Mouse (Mus musculus) lung, adult 18-20 months (tissue): Measurements from ENCODE around the gene Mcur1.

Experiments
- DNase-seq, 2 experiments: peaks; one replicate each; pipeline ENCODE4 v3.0.0; 2022; ENCODE audit warnings: mixed read lengths in 2 of 2

Mcur1 gene

GRCm38 (mm10) chr13:43564733-43565132 lies 4.7 kb upstream of the Mcur1 start:
- DNase-seq: no peak

DNA sequence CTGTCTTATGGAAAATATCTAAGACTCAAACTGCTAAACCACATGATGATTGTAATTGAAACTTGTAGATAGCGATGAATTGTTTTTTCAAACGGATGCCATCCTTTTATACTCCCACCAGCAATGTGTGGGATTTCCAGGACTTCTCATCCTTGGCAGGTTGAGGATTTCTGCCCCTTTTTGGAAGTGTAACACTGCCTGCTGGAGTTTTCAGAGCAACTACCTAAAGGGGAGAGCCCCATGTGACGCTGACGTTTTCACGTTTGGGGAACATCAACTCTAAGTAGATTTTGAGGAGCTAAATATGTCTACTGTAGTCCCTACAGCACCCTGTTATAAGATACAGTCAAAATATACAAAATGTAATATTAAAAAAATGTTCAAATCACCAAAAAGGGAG lies 2.7 kb upstream of the Mcur1 start:
- no peak for DNase-seq

DNA sequence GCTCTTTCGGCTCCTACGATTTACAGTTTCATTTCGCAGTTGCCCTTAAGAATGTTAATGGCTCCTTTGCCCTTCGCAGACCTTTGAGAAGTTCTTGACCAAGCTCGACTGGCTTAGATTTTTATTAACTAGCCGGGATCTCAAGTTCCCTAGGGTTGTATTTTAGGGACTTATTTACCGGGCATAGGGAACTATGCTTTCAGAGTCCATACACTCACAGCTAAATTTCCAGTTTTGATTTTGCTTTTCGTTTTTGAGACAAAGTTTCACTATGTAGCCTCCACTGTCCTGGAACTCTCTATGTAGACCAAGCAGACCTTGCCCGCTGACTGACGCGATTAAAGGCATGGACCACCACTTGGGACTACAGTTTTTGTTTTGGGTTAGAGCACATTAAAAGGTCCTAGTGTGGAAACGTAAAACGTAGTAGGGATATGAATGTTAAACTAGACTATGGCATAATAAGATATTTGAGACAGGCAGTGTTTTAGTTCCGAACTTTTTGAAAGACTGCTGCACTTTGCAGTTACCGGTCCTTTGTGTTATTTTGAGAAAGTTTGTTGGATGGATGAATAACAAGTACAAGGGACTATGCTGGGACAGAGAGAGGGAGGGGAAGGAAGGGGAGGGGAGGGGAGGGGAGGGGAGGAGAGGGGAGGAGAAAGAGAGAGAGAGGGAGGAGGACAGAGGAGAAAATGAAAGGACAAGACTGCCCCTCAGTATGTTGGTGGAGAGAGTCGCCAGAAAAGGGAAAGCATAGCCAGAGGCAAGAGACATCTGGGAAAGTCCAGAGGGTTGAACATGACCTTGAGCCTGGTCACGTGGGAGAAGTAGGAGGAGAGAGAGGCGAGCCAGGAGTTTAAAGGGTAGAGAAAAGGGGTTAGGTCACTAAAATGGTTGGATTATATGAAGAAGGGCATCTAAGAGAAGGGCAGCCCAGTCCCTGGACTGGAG lies 744 bp upstream of the Mcur1 start:
- peak; percentile 33 to 49 for DNase-seq

DNA sequence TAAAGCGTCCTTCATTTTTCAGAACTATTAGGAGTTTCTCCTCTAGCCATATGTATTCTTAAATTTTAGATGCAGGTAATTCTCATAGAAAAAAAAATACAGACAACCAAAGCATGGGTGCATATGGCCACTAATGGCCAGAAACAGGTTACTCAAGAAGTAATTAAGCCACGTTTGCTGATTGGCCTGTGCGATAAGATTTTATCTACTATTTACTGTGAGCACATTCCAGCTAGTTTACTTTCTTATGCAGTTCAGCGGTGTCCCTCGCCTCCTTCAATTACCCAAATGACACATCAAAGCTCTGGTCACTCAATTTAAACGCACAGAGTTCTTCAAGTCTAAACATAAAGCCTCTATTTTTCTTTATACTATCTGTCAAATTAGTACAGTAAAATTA lies 1.0 kb downstream of the Mcur1 start:
- no peak for DNase-seq

DNA sequence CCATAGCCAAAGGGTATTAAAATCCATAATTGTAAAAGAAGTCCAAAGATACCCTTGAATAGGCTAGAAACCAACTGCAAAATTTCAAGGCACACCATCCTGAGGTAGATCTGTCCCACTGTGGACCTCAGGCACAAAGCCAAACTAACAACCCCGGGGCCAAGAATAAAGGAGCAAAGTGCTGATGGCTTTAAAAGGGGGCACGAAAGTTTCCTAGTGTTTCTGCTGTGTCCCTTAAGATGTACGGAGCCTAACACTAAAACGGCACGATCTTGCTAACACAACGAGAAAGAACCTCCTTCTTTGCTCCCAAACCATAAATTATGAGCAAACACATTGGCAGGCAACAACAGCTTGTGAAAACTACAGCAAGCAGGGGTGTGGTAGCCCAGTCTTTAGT lies 1.6 kb downstream of the Mcur1 start:
- DNase-seq: no peak

DNA sequence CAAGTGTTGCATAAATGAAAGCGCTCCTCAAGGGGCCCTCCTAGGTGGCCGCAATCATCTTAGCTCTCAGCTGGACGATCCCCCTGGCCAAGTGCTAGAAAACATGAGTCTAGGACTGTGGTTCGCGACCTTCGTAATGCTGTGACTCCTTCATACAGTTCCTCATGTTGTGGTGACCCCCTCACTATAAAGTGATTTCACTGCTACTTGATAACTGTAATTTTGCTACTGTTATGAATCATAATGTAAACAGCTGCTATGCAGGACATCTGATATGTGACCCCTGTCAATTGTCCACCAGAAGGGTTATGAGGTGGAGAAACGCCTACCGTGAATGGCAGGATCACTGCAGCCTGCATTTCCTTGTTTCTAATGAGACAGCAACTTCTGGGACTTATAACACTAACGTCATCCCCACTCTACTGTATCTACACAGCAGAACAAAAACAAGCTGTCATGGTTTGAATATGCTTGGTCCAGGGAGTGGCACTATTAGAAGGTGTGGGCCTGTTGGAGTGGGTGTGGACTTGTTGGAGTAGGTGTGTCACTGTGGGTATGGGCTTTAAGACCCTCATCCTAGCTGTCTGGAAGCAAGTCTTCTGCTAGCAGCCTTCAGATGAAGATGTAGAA lies 3.0 kb downstream of the Mcur1 start:
- DNase-seq: no peak

GRCm38 (mm10) chr13:43555321-43555720 lies 4.7 kb downstream of the Mcur1 start:
- no peak for DNase-seq

DNA sequence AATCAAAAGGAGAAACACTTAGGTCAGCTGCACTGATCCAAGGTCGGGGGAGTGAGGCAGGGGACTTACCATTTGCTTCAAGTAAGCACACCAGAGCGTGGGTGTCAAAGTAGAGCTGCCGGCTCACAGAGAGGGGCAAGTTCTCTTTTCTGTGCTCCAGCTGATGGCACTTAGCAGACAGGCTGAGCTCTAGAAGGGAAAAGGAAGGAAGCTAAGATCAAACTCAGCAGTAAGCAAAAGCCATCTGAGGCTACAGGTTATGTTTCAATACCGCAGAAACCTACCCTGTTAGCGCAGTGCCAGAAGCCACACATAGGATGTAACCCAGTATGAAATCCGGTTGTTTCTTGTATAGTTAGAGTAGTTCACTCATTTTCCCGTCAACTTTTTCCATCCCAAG lies 5.2 kb downstream of the Mcur1 start:
- DNase-seq: no peak

DNA sequence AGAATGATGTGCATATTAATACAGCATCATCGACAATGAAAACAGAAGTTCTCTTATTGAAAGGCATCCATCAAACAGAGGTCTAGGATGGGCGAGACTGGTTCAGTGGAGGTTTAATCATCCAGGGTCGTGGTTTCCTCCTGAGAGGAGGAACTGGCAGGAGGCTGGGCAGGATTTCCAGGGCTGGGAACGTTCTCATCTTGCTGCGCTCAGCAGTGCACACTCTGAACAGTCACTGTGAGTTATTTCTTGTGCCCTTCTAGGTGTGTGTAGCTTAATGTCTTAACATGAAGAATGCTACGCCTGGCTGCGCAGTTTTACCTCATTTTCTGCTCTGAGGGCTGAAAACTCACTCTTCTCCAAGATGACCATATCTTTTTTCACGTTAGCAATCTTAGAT lies 9.3 kb downstream of the Mcur1 start:
- no peak for DNase-seq

GRCm38 (mm10) chr13:43549870-43550269 lies 10.1 kb downstream of the Mcur1 start:
- DNase-seq: no peak

- no peak for DNase-seq
These were observed 10.8 kb downstream of the Mcur1 start for GRCm38 (mm10) chr13:43549078-43549698.

- DNase-seq: no peak
These were observed 11.4 kb downstream of the Mcur1 start for GRCm38 (mm10) chr13:43548617-43549016.

GRCm38 (mm10) chr13:43546861-43547260 lies 13.1 kb downstream of the Mcur1 start:
- DNase-seq: peak; percentile 76 to 83

DNA sequence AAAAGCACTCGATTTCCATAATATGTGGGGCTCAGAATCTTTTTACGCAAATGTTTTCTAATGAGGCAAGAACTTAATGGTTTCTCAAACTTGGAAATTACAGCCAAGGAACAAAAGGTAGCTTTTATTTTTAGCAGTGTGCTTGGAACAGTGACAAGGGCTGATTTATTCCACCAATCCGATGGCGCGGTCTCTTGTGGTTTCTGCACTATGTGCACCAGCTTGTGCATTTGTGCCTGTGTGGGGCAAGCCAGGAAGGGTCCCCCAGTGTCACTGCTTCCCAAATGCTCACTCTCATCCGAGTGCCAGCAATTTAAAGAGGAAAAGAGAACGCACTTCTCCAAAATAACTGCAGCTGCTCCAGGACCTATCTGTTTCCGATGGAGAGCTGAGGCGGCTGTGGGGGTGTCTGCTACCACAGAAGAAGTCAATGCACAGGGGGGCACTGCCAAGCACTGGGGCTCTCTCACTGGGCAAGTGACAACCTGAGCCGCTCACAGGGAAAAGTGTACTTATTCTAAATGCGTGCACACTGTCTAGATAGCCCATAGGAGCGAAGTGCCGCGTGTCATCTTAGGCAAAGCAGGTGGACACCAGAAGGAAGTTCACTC lies 19.7 kb downstream of the Mcur1 start:
- DNase-seq: no peak

DNA sequence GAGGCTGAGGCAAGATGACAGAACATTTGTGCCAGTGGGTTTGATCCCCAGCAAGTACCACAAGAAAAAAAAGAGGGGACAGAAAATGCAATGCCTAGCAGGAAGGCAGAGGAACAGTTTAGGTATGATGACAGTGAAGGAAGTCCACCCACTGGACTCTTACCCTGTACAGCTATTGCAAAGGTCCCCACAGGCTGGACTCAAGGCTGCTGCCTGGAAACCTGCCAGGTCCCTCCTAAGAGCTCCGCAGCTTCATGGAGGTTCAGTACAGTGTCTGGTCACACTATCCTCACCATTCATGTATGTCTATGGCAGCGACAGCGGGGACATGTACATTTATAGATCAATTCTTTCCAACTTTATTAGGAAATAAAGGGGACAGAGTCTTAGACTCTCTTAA lies 20.6 kb downstream of the Mcur1 start:
- no peak for DNase-seq

- DNase-seq: no peak
These were observed 22.1 kb downstream of the Mcur1 start for GRCm38 (mm10) chr13:43537854-43538253.

- DNase-seq: no peak
These were observed 26.0 kb downstream of the Mcur1 start for GRCm38 (mm10) chr13:43534015-43534414.

- DNase-seq: peak; percentile 63 to 76
These were observed 28.9 kb downstream of the Mcur1 start for GRCm38 (mm10) chr13:43530832-43531693.

DNA sequence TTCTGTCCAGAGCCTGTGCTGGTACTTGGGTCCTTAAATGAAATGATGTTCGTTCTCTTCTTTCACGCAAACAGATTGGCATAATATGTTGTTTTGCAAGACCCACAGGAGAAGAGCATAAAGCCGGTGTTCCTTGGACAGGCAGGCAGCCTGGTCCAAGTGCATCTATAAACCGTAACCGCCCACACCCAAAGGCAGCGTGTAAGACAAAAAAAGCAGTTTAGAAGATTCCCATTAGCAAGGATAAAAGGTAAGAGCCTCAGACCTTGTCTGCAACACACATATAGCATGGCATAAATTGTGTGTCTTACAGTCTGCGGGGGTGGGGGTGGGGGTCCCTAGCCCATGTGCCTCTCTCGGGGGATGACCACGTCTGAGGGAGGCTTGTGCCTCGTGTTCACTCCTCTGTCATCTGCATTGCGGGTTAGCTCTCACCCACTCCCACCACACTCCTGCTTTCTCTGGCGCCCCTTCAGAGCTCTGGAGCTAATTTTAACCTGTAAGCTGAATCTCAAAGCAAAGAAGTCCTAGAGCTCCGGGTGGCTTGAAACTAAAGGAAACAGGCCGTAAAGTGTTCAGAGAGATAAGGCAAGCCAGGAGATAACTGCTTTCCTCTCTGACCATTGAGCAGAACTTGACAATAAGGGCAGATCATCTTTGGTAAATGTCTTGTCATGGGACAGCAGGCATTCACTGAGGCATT lies 29.7 kb downstream of the Mcur1 start:
- DNase-seq: no peak

DNA sequence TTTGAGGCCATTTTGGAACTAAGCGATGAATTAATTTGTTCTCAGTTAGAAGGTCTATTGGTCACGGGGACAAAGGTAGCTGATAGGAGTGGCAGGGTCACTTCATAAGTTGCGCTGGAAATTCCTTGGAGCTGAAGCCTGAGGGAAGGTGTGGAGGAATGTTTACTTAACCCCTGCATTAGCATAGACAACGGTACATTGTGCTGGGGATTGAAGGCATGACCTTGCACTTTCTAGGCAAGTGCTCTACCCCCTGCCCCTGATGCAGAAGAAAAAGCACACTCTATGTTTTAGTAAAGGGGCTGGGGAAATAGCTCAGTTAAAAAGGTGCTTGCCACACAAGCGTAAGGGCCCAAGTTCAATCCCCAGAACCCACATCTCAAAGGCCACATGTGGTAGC lies 33.7 kb downstream of the Mcur1 start:
- no peak for DNase-seq

- peak in 1 of 2 experiments; percentile 34 for DNase-seq
These were observed 34.4 kb downstream of the Mcur1 start for GRCm38 (mm10) chr13:43525363-43526134.
